Mouse (Mus musculus): ENCODE results near the gene Celf5.
A peak's percentile ranks its signal among the peaks of the same experiment; 100 is the strongest.
"Not testable (repeated sequence)": the region's sequence is repeated elsewhere in the genome, so short reads cannot be mapped to it uniquely, and the experiment has no call there.

Gene Celf5

DNA sequence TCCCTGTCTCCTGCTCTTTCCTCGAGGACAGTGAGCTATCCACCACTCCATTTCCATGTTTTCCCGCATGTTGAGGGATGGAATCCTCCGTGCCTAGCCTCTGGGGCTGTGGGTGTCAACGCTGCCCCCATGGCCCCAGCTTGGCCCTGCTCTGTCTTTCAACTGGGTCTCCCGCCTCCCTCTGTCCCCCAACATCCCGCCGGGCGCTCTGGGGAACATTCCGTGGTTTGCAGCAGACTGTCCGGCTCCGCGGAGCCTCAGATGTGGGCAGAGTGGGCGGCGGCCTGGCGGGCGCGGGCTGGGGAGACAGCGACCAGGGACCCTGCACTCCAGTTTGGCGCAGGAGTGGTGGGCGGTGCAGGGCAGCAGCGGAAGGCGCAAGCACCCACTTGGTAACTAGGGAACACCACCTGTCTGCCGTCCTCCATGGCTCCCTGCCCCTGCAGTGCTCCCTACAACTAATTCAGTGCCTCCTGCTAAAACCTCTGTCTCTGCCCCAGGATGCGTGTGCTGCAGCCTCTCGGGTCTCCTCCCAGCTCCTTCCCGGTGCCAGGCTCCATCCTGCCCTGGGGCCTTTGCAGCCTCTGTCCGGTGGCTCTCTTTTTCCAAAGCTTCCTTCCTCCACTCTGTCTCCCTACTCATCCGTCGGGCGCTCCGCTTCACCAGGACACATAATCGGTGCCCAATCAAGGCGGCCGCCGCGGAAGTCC lies 30.1 kb downstream of the Celf5 start:
- no peak for DNase-seq (ENCODE audit: low read depth, low spot score)

DNA sequence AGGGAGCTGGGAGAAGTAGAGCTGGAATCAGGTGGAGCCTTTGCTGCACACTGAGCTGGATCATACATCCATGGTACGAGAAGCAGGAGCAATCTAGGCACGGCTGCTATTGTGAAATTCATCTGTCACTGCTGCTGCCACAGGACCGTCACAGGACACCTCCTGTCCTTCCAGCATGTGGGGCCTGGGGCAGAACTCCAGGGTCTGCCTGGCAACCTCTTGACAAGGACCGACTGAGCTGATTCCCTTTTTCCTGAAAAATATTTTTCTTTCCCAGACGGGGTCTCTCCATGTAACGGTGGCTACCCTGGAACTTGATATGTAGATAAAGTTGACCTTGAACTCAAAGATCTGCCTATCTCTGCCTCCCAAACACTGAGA lies 31.2 kb downstream of the Celf5 start:
- DNase-seq (ENCODE audit: low read depth, low spot score): no peak

GRCm38 (mm10) chr10:81450641-81451364 lies 31.7 kb downstream of the Celf5 start:
- DNase-seq (ENCODE audit: low read depth, low spot score): no peak

GRCm38 (mm10) chr10:81450140-81450539 lies 32.4 kb downstream of the Celf5 start:
- peak; percentile 91 for DNase-seq (ENCODE audit: low read depth, low spot score)

DNA sequence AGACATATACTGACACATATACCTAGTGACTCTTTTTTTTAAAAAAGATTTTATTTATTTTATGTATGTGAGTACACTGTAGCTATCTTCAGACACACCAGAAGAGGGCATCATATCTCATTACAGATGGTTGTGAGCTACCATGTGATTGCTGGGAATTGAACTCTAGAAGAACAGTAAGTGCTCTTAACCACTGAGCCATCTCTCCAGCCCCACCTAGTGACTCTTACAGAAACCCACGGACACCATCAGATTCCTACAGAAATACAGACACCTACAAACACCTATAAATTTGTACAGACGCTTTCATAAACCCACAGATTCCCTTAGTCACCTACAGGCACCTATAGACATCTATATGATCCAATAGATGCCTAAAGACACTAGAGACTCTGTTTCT lies 37.0 kb downstream of the Celf5 start:
- not testable (repeated sequence) for DNase-seq (ENCODE audit: low read depth, low spot score)

DNA sequence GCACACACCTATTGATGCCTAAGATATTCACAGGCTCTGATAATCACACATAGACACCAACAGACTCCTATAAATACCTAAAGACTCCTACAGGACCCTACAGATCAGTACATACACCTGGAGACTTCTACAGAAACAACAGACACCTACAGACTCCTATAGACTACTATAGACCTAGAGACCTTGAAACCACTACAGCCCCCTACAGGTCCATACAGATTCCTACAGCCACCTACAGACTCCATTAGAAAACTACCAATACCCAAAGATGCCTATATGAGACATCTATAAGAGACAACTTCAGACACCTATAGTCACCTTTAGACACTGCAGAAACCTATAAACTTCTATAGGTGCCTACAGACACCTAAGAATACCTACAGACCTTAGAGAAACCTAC lies 41.5 kb downstream of the Celf5 start:
- DNase-seq (ENCODE audit: low read depth, low spot score): no peak

DNA sequence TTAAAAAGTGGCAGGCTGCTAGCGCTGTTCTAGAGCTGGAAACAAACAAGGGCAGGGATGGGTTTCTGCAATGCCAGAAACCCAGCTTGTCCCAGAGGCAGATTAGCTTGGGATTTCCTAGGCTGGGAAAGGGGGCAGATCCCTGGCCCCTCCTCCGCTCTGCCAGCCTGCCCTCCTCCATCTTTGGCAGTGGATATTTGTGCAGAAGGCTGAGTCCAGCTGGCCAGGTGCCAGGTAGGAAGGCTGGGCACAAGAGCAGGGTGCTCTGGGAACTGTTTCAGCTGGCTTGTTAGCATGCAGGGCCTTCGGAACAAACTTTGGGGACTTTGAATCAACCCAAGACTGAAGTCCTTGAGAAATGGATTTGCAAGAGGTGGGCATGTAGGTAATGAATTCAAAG lies 47.1 kb downstream of the Celf5 start:
- DNase-seq (ENCODE audit: low read depth, low spot score): no peak

GRCm38 (mm10) chr10:81434361-81435263 lies 47.9 kb downstream of the Celf5 start:
- DNase-seq (ENCODE audit: low read depth, low spot score): no peak

DNA sequence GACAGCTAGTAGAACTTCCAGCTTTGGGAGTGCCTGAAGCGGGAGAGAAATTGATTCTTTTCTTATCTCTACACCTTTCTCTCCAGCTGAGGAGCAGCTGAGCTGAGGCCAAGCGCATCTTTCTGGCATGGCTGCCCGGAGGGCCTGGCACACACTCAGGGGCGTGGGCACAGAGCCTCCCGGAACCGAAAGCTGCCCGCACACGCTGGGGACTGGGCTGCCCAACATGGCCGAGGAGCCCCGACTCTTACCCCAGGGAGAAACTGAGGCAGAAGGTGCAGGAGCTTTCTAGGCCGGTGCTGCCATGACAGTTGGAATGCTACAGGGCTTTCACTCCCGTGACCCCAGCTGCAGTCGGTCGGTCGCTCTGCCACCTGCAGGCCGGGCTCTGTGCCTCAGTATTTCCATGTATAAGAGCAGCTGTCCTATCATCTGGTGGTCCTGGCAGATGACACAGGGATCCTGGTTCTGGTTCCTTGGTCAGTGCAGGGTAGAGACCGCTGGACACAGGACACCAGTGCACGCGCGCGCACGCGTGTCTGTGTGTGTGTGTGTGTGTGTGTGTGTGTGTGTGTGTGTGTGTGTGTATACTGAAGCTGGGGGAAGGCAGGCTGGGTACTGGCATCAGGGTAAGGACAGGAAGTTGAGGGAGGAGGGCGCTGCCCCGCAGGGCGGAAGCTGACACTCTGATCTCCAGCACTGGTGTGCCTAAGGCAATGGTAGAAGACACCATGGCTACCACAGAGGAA lies 48.8 kb downstream of the Celf5 start:
- no peak for DNase-seq (ENCODE audit: low read depth, low spot score)

- peak; percentile 90 for DNase-seq (ENCODE audit: low read depth, low spot score)
These were observed 49.6 kb downstream of the Celf5 start for GRCm38 (mm10) chr10:81432868-81433262.

- no peak for DNase-seq (ENCODE audit: low read depth, low spot score)
These were observed 50.2 kb downstream of the Celf5 start for GRCm38 (mm10) chr10:81432169-81432867.

GRCm38 (mm10) chr10:81431526-81432168 lies 50.9 kb downstream of the Celf5 start:
- DNase-seq (ENCODE audit: low read depth, low spot score): no peak

GRCm38 (mm10) chr10:81430831-81431525 lies 51.5 kb downstream of the Celf5 start:
- no peak for DNase-seq (ENCODE audit: low read depth, low spot score)

GRCm38 (mm10) chr10:81430141-81430830 lies 52.2 kb downstream of the Celf5 start:
- peak; percentile 64 for DNase-seq (ENCODE audit: low read depth, low spot score)

DNA sequence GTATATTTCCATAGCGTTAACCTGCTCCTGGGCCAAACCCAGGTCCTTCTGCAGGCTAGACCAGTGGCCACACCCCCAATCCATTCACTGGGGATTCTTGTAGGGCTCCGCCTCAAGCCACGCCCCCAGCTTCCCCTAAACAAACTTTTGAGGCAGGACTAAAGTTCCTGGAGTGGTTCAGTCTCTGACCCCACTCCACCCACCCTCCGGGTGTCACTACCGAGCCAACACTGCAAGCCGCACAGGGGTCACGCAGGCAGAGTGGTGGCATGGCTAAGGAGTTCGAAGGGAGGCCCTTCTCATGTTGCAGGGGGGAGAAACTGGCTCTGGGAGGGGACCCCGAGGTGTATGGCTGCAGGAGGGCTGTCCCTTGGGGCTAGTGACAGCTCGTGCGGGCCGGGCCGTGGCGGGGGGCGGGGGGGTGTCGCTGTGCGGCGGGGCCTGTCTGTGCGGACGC lies 52.9 kb downstream of the Celf5 start:
- DNase-seq (ENCODE audit: low read depth, low spot score): peak; percentile 77

DNA sequence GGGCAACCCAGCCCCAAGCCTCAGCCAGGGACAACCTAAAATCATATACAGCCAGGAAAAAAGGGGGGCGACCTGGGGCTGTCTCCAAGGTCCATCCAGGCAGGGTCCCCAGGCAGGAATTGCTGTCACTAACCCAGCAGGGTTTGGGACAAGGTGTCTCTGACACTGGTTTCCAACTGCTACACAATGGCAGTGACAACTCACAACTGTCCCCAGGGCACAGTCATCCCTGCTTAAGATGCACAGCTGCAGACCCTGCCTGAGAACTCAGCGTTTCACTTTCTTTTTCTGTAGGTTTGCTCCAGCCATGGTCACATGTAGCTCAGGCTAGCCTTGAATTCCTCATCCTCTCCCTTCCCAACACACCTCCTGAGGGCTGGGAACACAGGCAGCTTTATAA lies 53.4 kb downstream of the Celf5 start:
- no peak for DNase-seq (ENCODE audit: low read depth, low spot score)

- no peak for DNase-seq (ENCODE audit: low read depth, low spot score)
These were observed 54.0 kb downstream of the Celf5 start for GRCm38 (mm10) chr10:81428507-81428870.

DNA sequence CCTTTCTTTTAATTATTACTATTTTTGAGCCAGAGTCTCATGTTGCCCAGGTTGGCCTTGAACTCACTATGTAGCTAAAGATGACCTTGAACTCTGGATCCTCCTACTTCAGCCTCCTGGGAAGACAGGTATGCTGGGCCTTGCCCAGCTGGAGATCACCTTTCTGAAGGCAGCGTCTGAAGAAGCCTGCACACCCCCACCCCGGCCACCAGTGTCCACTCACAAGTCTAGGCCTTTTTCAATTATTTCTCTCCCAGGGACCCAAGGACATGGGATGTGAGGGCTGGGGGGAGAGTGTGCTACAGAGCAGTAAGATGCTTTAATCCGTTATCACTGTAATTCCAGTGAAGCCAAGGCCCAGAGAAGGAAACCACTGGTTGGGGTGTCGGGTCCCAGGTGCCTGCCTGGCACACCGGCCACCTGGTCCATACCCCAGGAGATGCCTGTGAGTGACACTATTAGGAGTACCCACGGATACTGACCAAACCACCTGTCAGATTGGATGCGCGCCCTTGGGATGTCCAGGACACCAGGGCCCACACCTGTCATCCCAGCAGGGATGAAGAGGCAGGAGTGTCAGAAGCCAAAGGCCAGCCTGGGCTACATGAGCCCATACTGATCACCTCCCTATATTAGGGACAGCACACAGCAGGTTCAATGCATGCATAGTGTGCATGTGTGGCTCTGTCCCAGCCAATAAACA lies 54.6 kb downstream of the Celf5 start:
- no peak for DNase-seq (ENCODE audit: low read depth, low spot score)

DNA sequence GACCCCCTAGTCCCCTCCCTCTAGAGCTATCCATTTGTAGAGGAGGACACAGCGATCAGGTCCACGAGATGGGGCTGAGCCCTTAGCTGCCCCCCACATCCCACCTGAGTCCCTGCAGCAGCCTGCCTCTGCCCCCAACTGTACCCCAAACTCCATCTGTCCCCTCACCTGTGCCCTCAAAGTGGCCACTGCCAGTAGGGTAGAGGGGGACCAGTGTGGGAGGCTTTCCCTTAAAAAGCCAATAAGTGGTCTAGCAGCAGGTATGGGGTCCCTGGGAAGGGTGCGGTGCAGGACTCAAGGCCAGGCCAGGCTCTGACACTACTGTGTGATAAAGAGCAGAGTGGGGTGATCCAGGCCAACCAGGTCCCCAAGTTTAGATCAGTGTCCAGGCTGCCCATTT lies 55.2 kb downstream of the Celf5 start:
- DNase-seq (ENCODE audit: low read depth, low spot score): no peak

Data from mesoderm, embryonic 11.5 days (tissue).